Mouse (Mus musculus) spleen, adult 2 months (tissue): ENCODE measurements around the gene D17Wsu92e.

Source experiments
- CTCF ChIP-seq: fragments of 200-500 bp; IDR thresholded peaks from 2 replicates; pipeline ENCODE4 v1.5.1; 2011; ENCODE audit warnings: mild to moderate bottlenecking, inconsistent platforms; ENCODE audit not compliant: insufficient read depth, insufficient read length, insufficient replicate concordance; ENCODE audit errors: extremely low read depth
- POLR2A ChIP-seq: fragments of 200-500 bp; IDR thresholded peaks from 2 replicates; pipeline ENCODE4 v1.6.1; 2011; ENCODE audit warnings: low read depth, low read length, inconsistent platforms

GRCm38 (mm10) chr17:27799771-27800584 lies 20.5 kb downstream of the D17Wsu92e start:
- TF ChIP-seq CTCF: no peak
- no peak for TF ChIP-seq POLR2A
